Mouse (Mus musculus): Measurements from ENCODE around the gene Antxr1. TPM values are rescaled to one million over a fixed set of nuclear protein-coding genes. Genes with fewer than 3 reads are reported as not detected.

Gene Antxr1
- total and polyA plus RNA-seq, 3 experiments = 0.16 to 0.23 (median 0.21) TPM

DNA sequence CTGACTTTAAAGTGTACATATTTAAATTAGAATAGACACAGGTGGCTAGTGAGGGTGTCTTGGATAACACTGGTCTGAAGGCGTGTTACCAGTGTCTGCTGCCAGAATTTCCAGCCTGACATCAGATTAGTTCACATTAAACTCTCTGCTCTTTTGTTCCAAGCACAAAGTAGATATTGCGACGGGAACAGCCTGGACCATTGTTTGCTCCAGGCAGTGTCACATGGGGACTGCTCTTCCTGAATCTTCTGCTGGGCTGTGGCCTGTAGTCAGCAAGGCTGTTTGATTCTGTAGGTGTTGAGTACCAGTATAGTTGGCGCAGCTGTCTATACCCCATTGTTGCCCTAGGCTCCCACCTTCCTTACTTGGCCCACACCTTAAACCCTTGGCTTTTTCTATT lies 211.6 kb downstream of the Antxr1 start:
- no peak overlapping the region for H3K27ac ChIP-seq (ENCODE audit: insufficient read depth, low read depth)
- H3K27me3 ChIP-seq (replicated peaks) = no peaks in the 10 kb centered on the region
- TF ChIP-seq ZKSCAN1 (IDR thresholded peaks at IDR 0.05; ENCODE audit: borderline replicate concordance, low read depth, low read length) (no peak), E2F4 (IDR thresholded peaks at IDR 0.05; ENCODE audit: insufficient replicate concordance, low read depth, low read length) (no peak), IRF4 (IDR thresholded peaks at IDR 0.05; ENCODE audit: low read depth, low read length) (no peak), ZMIZ1 (IDR thresholded peaks at IDR 0.05; ENCODE audit: low read depth, low read length) (no peak), GABPA (IDR thresholded peaks at IDR 0.05; ENCODE audit: insufficient replicate concordance, low read depth, low read length) (no peak), CHD2 (IDR thresholded peaks at IDR 0.05; ENCODE audit: low read length) (no peak), NELFE (IDR thresholded peaks at IDR 0.05; ENCODE audit: low read depth, low read length) (no peak)
- DNase-seq (ENCODE audit: extremely low read depth) = no peak
- H3K79me2 ChIP-seq (replicated peaks; ENCODE audit: control insufficient read depth, extremely low read depth, insufficient read depth, poor library complexity, severe bottlenecking) = no peaks in the 10 kb centered on the region
- peaks cover 20 to 21% of the 10 kb centered on the region in 2 experiments for H3K4me1 ChIP-seq (ENCODE audit: control insufficient read depth in 1 of 2, insufficient read depth in 2 of 2)
- no peak overlapping the region for H3K9ac ChIP-seq (ENCODE audit: insufficient read depth, low read depth)
- H3K4me2 ChIP-seq (ENCODE audit: insufficient read depth, low read depth, poor library complexity, severe bottlenecking) = no peak overlapping the region
- no peaks in the 10 kb centered on the region for H3K36me3 ChIP-seq (replicated peaks in 1 of 2; ENCODE audit: control insufficient read depth in 1 of 2, insufficient read depth in 1 of 2, low read length in 1 of 2)
- H3K9me3 ChIP-seq (replicated peaks; ENCODE audit: low read length) = peaks cover 3% of the 10 kb centered on the region
- in situ Hi-C loops (cut with MboI; ENCODE audit: low pct_ligation_motif_present, low pct_unique_long_range_greater_than_20kb, low sequenced_read_pairs) = no loop called here
- dilution Hi-C loops (cut with MboI; ENCODE audit: extremely low pct_ligation_motif_present, extremely low pct_unique_long_range_greater_than_20kb, low sequenced_read_pairs) = no loop called here
- no peak overlapping the region for H3K4me3 ChIP-seq (replicated peaks in 1 of 3; ENCODE audit: low read depth in 2 of 3, low read length in 2 of 3, poor library complexity in 1 of 3)

DNA sequence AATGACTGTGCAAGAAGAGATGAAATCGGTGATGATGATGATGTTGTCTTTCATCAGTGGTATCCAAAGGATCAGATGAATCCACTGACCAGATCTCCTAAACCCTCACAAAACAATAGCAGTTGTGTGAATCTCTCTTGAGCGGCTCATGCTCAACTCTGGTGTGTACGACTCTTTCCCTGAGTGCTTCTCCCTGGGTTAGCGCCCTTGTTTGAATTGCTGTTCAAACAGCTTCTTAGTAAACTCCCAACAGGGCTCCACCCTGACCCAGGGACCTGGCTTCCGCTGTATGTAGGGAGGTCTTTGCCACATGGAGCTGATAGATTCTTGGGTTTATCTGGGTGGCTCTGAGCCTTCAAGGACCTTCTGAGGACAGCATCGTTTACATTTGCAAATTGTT lies 212.2 kb downstream of the Antxr1 start:
- dilution Hi-C loops (cut with MboI; ENCODE audit: extremely low pct_ligation_motif_present, extremely low pct_unique_long_range_greater_than_20kb, low sequenced_read_pairs) = no loop called here
- Histone ChIP-seq H3K4me1 (ENCODE audit: control insufficient read depth in 1 of 2, insufficient read depth in 2 of 2) (peaks cover 20 to 21% of the 10 kb centered on the region in 2 experiments), H3K9me3 (replicated peaks; ENCODE audit: low read length) (peaks cover 3% of the 10 kb centered on the region), H3K4me3 (replicated peaks in 1 of 3; ENCODE audit: low read depth in 2 of 3, low read length in 2 of 3, poor library complexity in 1 of 3) (no peak overlapping the region), H3K79me2 (replicated peaks; ENCODE audit: control insufficient read depth, extremely low read depth, insufficient read depth, poor library complexity, severe bottlenecking) (no peaks in the 10 kb centered on the region), H3K9ac (ENCODE audit: insufficient read depth, low read depth) (no peak overlapping the region), H3K27ac (ENCODE audit: insufficient read depth, low read depth) (no peak overlapping the region), H3K36me3 (replicated peaks in 1 of 2; ENCODE audit: control insufficient read depth in 1 of 2, insufficient read depth in 1 of 2, low read length in 1 of 2) (no peaks in the 10 kb centered on the region), H3K4me2 (ENCODE audit: insufficient read depth, low read depth, poor library complexity, severe bottlenecking) (no peak overlapping the region), H3K27me3 (replicated peaks) (no peaks in the 10 kb centered on the region)
- DNase-seq (ENCODE audit: extremely low read depth) = no peak
- in situ Hi-C loops (cut with MboI; ENCODE audit: low pct_ligation_motif_present, low pct_unique_long_range_greater_than_20kb, low sequenced_read_pairs) = no loop called here
- no peak for TF ChIP-seq RAD21 (IDR thresholded peaks at IDR 0.05; ENCODE audit: low read depth, low read length)
- TF ChIP-seq TBP (conservative IDR thresholded peaks at IDR 0.05; ENCODE audit: low read depth, low read length) = no peak
- no peak for TF ChIP-seq ZMIZ1 (IDR thresholded peaks at IDR 0.05; ENCODE audit: low read depth, low read length)
- TF ChIP-seq RCOR1 (conservative IDR thresholded peaks at IDR 0.05; ENCODE audit: low read depth, low read length) = no peak

DNA sequence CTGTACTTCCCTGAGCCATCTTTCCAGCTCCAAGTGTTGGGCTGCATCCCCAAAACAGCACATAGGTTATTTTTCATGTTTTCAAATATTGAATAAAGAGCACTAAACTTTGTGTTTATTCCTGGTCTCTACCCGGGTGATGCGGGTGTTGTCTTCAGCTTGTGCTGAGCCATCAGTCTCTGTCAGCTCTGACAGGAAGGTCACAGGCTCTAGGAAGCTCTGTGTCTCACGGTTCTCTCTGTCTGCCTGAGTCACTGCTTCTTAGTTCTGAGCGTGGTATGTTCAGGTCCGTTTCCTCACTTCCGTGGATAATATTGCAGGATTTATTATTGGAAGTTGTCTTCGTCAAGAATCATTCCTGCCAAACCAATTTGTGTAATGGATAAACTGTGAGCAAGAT lies 213.7 kb downstream of the Antxr1 start:
- Histone ChIP-seq H3K9me3 (replicated peaks; ENCODE audit: low read length) (peaks cover 3% of the 10 kb centered on the region), H3K4me3 (replicated peaks in 1 of 3; ENCODE audit: low read depth in 2 of 3, low read length in 2 of 3, poor library complexity in 1 of 3) (no peak overlapping the region), H3K4me1 (ENCODE audit: control insufficient read depth in 1 of 2, insufficient read depth in 2 of 2) (peaks cover 16 to 17% of the 10 kb centered on the region in 2 experiments), H3K4me2 (ENCODE audit: insufficient read depth, low read depth, poor library complexity, severe bottlenecking) (no peak overlapping the region), H3K27me3 (replicated peaks) (no peaks in the 10 kb centered on the region), H3K36me3 (replicated peaks in 1 of 2; ENCODE audit: control insufficient read depth in 1 of 2, insufficient read depth in 1 of 2, low read length in 1 of 2) (no peaks in the 10 kb centered on the region), H3K79me2 (replicated peaks; ENCODE audit: control insufficient read depth, extremely low read depth, insufficient read depth, poor library complexity, severe bottlenecking) (no peaks in the 10 kb centered on the region), H3K9ac (ENCODE audit: insufficient read depth, low read depth) (no peak overlapping the region), H3K27ac (ENCODE audit: insufficient read depth, low read depth) (no peak overlapping the region)
- DNase-seq (ENCODE audit: extremely low read depth) = no peak
- dilution Hi-C loops (cut with MboI; ENCODE audit: extremely low pct_ligation_motif_present, extremely low pct_unique_long_range_greater_than_20kb, low sequenced_read_pairs) = no loop called here
- TF ChIP-seq MXI1 (IDR thresholded peaks at IDR 0.05; ENCODE audit: low read depth, low read length) (no peak), BHLHE40 (IDR thresholded peaks at IDR 0.05; ENCODE audit: low read depth, low read length) (no peak), CHD2 (IDR thresholded peaks at IDR 0.05; ENCODE audit: low read length) (no peak), EP300 (IDR thresholded peaks at IDR 0.05; ENCODE audit: low read length) (no peak), CHD1 (IDR thresholded peaks at IDR 0.05; ENCODE audit: low read depth, low read length) (no peak), IRF4 (IDR thresholded peaks at IDR 0.05; ENCODE audit: low read depth, low read length) (no peak), RAD21 (IDR thresholded peaks at IDR 0.05; ENCODE audit: low read depth, low read length) (no peak), TBP (conservative IDR thresholded peaks at IDR 0.05; ENCODE audit: low read depth, low read length) (no peak), POLR2A (IDR thresholded peaks at IDR 0.05; ENCODE audit: low read depth, low read length) (no peak), ZNF384 (IDR thresholded peaks at IDR 0.05; ENCODE audit: low read depth, low read length) (no peak), E2F4 (IDR thresholded peaks at IDR 0.05; ENCODE audit: insufficient replicate concordance, low read depth, low read length) (no peak), TCF12 (IDR thresholded peaks at IDR 0.05; ENCODE audit: low read depth, low read length) (no peak), GABPA (IDR thresholded peaks at IDR 0.05; ENCODE audit: insufficient replicate concordance, low read depth, low read length) (no peak), MEF2A (IDR thresholded peaks at IDR 0.05; ENCODE audit: borderline replicate concordance, low read depth, low read length) (no peak)
- in situ Hi-C loops (cut with MboI; ENCODE audit: low pct_ligation_motif_present, low pct_unique_long_range_greater_than_20kb, low sequenced_read_pairs) = no loop called here
